Mouse (Mus musculus): ENCODE data around the gene Ctdspl.

DNA sequence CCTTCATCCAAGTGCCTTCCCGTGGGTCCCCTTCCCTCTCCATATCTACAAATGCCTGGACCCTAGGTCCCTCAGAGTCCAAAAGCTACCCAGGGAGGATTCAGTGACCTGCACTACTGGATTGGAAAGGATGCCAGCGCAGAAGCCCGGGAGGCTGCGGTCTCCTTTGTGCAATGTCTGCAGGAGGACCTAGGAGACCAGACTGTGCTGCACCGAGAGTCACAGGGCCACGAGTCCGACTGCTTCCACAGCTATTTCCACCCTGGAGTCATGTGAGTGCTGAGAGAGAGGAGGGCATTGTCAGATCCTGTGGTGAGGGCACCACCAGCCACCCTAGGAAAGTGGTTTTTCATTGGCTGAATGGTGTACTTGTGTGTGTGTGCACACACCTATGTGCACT lies 132.0 kb downstream of the Ctdspl start:
- TF ChIP-seq CTCF (IDR thresholded peaks at IDR 0.05; ENCODE audit: control insufficient read depth, insufficient read depth, low read length) (no peak), POLR2A (IDR thresholded peaks at IDR 0.05; ENCODE audit: borderline replicate concordance, control insufficient read depth, low read depth, low read length) (no peak)
